Mouse (Mus musculus): ENCODE data around the gene Igtp. TPM values are rescaled to one million over a fixed set of nuclear protein-coding genes. Genes with fewer than 3 reads are reported as not detected.
"Not testable (repeated sequence)": the region's sequence is repeated elsewhere in the genome, so short reads cannot be mapped to it uniquely, and the experiment has no call there.

The Igtp gene
- polyA plus RNA-seq (2021): 16.1 TPM

DNA sequence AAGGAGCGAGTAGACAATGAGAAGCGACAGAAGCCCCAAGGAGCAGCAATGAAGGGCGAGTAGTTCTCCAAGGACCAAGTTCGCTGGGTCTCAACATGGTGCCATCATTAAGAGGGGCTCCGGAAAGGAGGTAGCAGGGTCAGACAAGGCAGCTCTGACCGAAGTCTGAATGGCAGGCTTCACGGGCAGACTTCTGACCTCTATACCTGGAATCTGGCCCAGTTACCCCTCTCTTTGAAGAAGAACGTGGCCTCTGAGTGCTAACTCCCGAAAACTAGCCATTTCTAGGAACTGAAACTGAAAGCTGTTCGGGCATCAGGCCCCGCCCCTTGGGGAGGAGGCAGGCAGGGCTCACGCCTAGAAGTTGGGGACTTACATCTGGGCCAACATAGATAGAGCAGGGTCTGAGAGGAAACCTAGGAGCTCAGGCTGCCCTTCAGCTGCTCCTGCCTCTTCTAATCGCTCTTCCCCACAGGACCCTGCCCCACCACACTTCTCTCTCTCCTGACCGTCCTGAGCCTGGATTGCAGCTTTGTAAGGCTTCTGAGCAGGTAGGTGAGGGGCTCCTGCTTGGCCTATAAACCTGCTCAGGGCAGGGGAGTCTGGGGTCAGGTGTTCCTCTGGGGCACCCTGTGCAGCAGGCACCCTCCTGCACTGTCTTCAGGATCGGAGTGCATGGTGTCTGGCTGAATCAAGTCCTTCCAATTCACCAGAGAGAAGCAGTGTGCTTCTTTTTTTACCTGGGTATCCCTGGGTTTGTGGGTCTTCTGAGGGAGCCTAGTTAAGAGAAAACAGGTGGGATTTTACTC is at the start of gene Igtp, which contains the start of gene Irgm2:
Gene Igtp, plus strand, starts transcription at position 328 of the 809 bp plus-strand sequence.
Gene Irgm2, plus strand, starts transcription at position 390 of the 809 bp plus-strand sequence.
- POLR2A ChIA-PET; DNase-seq (ENCODE audit: low read depth, low spot score); in situ Hi-C loops (cut with MboI; ENCODE audit: low pct_unique_long_range_greater_than_20kb); CTCF ChIA-PET; H3K27me3 ChIP-seq: not testable (repeated sequence)
- peak; percentile 51 for ATAC-seq

- H3K27me3 ChIP-seq: no peaks in the 10 kb centered on the region
- no peak for ATAC-seq
- in situ Hi-C loops (cut with MboI; ENCODE audit: low pct_unique_long_range_greater_than_20kb): no loop called here
- no peak for DNase-seq (ENCODE audit: low read depth, low spot score)
- no peak for TF ChIP-seq CTCF (IDR thresholded peaks at IDR 0.05)
- ChIA-PET POLR2A (no interaction called here), CTCF (interaction anchor here (1.3 kb wide), 1 partner anchor 9 kb away, joined by 3 read pairs; no protein-coding TSS in a partner anchor)
Measured at GRCm38 (mm10) chr11:58155458-58155857, 43.9 kb upstream of the Igtp start.

DNA sequence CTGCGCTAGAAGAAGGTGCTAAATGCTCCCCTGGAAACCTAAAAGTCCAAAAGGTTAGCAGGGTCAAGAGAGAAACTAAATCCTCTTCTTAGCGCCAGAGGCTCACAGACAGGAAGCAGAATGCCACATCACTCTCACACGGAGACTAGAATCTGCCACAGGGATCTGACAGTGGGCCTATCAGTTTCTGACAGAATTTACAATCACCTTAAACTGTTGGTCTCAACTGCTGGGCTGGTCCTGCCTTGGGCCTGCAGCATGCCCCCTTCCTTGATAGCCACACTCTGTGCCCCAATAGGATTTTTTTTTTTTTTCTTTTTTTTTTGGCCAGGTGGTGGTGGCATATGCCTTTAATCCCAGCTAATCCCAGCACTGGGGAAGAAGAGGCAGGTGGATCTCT is 42.5 kb upstream of the Igtp start:
- H3K27me3 ChIP-seq: no peaks in the 10 kb centered on the region
- ChIA-PET CTCF (interaction anchor here (1.4 kb wide), 1 partner anchor 13 kb away, joined by 4 read pairs; no protein-coding TSS in a partner anchor), POLR2A (no interaction called here)
- no peak for TF ChIP-seq CTCF (IDR thresholded peaks at IDR 0.05)
- ATAC-seq (no peak), DNase-seq (ENCODE audit: low read depth, low spot score) (no peak)
- in situ Hi-C loops (cut with MboI; ENCODE audit: low pct_unique_long_range_greater_than_20kb): no loop called here

DNA sequence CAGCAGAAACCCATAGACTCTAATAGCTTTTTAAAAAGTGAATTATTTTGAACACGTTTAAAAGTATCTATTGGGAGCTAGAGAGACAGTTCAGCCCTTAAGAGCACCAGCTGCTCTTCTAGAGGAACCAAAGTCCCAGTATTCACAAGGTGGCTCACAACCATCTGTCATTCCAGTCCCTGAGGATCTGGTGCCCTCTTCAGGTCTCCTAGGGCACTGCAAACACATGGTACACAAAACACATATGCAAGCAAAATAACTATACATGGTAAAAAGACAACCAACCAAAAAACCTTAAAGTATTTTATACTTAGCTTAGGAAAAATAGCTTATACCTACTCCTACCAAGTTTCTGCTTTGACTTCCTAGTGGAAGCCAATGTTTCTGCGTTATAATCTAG is 34.3 kb upstream of the Igtp start:
- ChIA-PET POLR2A (interaction anchor here (0.8 kb wide), 1 partner anchor 22 kb away, joined by 3 read pairs; no protein-coding TSS in a partner anchor), CTCF (interaction anchor here (0.9 to 1.3 kb wide), 3 partner anchors 9 to 15 kb away, joined by 3 to 6 read pairs (median 4); no protein-coding TSS in a partner anchor)
- no peaks in the 10 kb centered on the region for H3K27me3 ChIP-seq
- no peak for DNase-seq (ENCODE audit: low read depth, low spot score)
- peak; percentile 51 for TF ChIP-seq CTCF (IDR thresholded peaks at IDR 0.05)
- in situ Hi-C loops (cut with MboI; ENCODE audit: low pct_unique_long_range_greater_than_20kb): no loop called here
- no peak for ATAC-seq

DNA sequence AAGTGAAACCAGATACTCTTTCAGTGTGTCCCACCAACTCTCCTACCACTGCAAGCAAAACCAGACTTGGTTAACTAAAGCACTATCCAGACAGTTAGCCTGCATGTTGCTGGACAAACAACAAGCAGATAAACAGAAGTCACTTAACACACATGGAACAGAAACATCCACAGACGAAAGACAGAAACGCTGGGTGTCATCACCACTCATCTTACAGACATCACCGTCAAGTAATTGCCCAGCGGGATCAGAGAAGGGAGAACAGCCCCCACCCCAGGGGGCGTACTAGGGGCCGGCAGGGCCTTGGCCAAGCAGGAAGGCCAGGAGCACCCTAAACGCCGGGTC is 31.6 kb upstream of the Igtp start:
- in situ Hi-C loops (cut with MboI; ENCODE audit: low pct_unique_long_range_greater_than_20kb): no loop called here
- no peak for TF ChIP-seq CTCF (IDR thresholded peaks at IDR 0.05)
- ATAC-seq (no peak), DNase-seq (ENCODE audit: low read depth, low spot score) (no peak)
- no peaks in the 10 kb centered on the region for H3K27me3 ChIP-seq
- ChIA-PET CTCF (no interaction called here), POLR2A (no interaction called here)

GRCm38 (mm10) chr11:58168167-58168915 is 31.0 kb upstream of the Igtp start, which contains the start of gene Gemin5:
Gene Gemin5 (minus strand): TSS chr11:58168539.
- DNase-seq (ENCODE audit: low read depth, low spot score) (peak; percentile 41), ATAC-seq (peak; percentile 58)
- ChIA-PET CTCF (no interaction called here), POLR2A (interaction anchor here (0.6 to 0.7 kb wide), 2 partner anchors 44 to 96 kb away, joined by 3 to 4 read pairs; no protein-coding TSS in a partner anchor)
- peak; percentile 57 for TF ChIP-seq CTCF (IDR thresholded peaks at IDR 0.05)
- H3K27me3 ChIP-seq: no peaks in the 10 kb centered on the region
- in situ Hi-C loops (cut with MboI; ENCODE audit: low pct_unique_long_range_greater_than_20kb): no loop called here

GRCm38 (mm10) chr11:58169666-58170065 is 29.7 kb upstream of the Igtp start:
- POLR2A ChIA-PET: interaction anchor here (0.6 kb wide), 2 partner anchors 9 to 155 kb away, joined by 3 read pairs; no protein-coding TSS in a partner anchor
- ATAC-seq (no peak), DNase-seq (ENCODE audit: low read depth, low spot score) (no peak)
- H3K27me3 ChIP-seq: no peaks in the 10 kb centered on the region
- TF ChIP-seq CTCF (IDR thresholded peaks at IDR 0.05): no peak
- CTCF ChIA-PET: no interaction called here
- in situ Hi-C loops (cut with MboI; ENCODE audit: low pct_unique_long_range_greater_than_20kb): no loop called here

GRCm38 (mm10) chr11:58171459-58172091 is 27.8 kb upstream of the Igtp start, which contains the start of gene Mrpl22:
Gene Mrpl22 (plus strand): TSS chr11:58171661.
- in situ Hi-C loops (cut with MboI; ENCODE audit: low pct_unique_long_range_greater_than_20kb): no loop called here
- peak; percentile 45 for ATAC-seq
- no peaks in the 10 kb centered on the region for H3K27me3 ChIP-seq
- peak; percentile 79 for DNase-seq (ENCODE audit: low read depth, low spot score)
- no peak for TF ChIP-seq CTCF (IDR thresholded peaks at IDR 0.05)
- ChIA-PET POLR2A (interaction anchor here (0.8 kb wide), 1 partner anchor 219 kb away, joined by 4 read pairs; no protein-coding TSS in a partner anchor), CTCF (no interaction called here)

DNA sequence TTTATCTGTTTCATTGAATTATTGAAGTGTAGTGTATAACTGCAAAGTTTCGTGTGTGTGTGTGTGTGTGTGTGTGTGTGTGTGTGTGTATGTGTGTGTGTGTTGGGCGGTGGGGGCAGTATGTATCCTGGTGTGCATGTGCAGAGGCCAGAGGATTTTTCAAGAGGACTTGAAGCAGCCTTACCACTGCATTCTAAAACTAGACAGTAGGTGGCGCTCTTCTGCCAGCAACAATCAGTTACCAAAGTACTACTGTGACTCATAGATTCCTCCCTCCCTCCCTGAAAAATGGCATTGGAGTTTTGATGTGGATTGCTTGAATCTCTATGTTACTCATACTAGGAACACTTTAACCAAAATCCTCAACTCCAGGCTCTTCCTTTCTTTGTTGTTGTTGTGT is 19.8 kb upstream of the Igtp start:
- in situ Hi-C loops (cut with MboI; ENCODE audit: low pct_unique_long_range_greater_than_20kb): no loop called here

DNA sequence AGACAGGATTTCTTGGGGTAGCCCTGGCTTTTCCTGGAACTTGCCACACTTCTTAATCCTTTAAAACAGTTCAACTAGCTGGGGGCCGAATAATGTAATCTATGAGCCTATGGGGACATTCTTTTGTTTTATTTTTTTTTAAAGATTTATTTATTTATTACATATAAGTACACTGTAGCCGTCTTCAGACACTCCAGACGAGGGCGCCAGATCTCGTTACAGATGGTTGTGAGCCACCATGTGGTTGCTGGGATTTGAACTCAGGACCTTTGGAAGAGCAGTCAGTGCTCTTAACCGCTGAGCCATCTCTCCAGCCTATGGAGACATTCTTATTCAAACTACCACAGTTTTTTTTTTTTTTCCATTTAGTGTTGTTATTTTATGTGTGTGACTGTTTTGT is 19.4 kb upstream of the Igtp start:
- CTCF ChIA-PET: interaction anchor here (1.2 to 1.6 kb wide), 2 partner anchors 21 to 64 kb away, joined by 3 to 4 read pairs; no protein-coding TSS in a partner anchor
- H3K27me3 ChIP-seq; ATAC-seq; in situ Hi-C loops (cut with MboI; ENCODE audit: low pct_unique_long_range_greater_than_20kb); POLR2A ChIA-PET; DNase-seq (ENCODE audit: low read depth, low spot score): not testable (repeated sequence)
- peak; percentile 40 for TF ChIP-seq CTCF (IDR thresholded peaks at IDR 0.05)

More for the DNA sequence above, 19.8 kb upstream of the Igtp start:
- no peaks in the 10 kb centered on the region for H3K27me3 ChIP-seq
- POLR2A ChIA-PET: interaction anchor here (0.5 to 0.6 kb wide), 3 partner anchors 9 to 45 kb away, joined by 3 to 6 read pairs (median 3); no protein-coding TSS in a partner anchor
- peak; percentile 39 for ATAC-seq
- CTCF ChIA-PET: interaction anchor here (0.7 to 2.5 kb wide), 8 partner anchors 16 to 136 kb away, joined by 3 to 13 read pairs (median 4); no protein-coding TSS in a partner anchor
- TF ChIP-seq CTCF (IDR thresholded peaks at IDR 0.05): peak; percentile 73
- DNase-seq (ENCODE audit: low read depth, low spot score): no peak

Measured in Patski (cell line).